Mouse (Mus musculus): ENCODE measurements around the gene Tle4.

GRCm38 (mm10) chr19:14485176-14485575 lies 112.7 kb downstream of the Tle4 start:
- no peak for TF ChIP-seq CTCF (IDR thresholded peaks at IDR 0.05; ENCODE audit: low read depth, low read length)
- TF ChIP-seq POLR2A (IDR thresholded peaks at IDR 0.05; ENCODE audit: extremely low read depth, insufficient read depth, low read length): no peak
